Mouse (Mus musculus) layer of hippocampus, adult 2 months (tissue): ENCODE data around the gene Ubtd2. TPM values are rescaled to one million over a fixed set of nuclear protein-coding genes. Genes with fewer than 3 reads are reported as not detected.
"Not testable (repeated sequence)": the region's sequence is repeated elsewhere in the genome, so short reads cannot be mapped to it uniquely, and the experiment has no call there.

ENCODE experiments used
- DNase-seq, 2 experiments: peaks; one replicate each; pipeline ENCODE4 v3.0.0; 2022; ENCODE audit warnings: low spot score in 2 of 2
- H3K27ac ChIP-seq: fragments of 200-600 bp; 2 replicates; pipeline ENCODE4 v1.8.1; 2022
- H3K4me3 ChIP-seq: fragments of 200-600 bp; 2 replicates; pipeline ENCODE4 v1.8.1; 2022; ENCODE audit warnings: mild to moderate bottlenecking
- CTCF ChIP-seq: fragments of 200-600 bp; conservative IDR thresholded peaks from 2 replicates; pipeline ENCODE4 v1.8.1; 2022; ENCODE audit warnings: antibody characterized with exemption, mild to moderate bottlenecking, moderate library complexity
- total RNA-seq, 2 experiments: library from RNA; stranded (reverse); gene quantifications; 2 replicates each; pipeline ENCODE4 v1.2.3; 2021

Gene Ubtd2
- total RNA-seq, 2 experiments from 2014 or later: 29.4 to 33.7 TPM

- TF ChIP-seq CTCF: peak; percentile 31; the same call in 1 of the 2 replicates
- not testable (repeated sequence) for H3K4me3 ChIP-seq, DNase-seq, H3K27ac ChIP-seq
Observed at GRCm38 (mm10) chr11:32514853-32515252, 59.7 kb downstream of the Ubtd2 start.

- TF ChIP-seq CTCF: no peak
- DNase-seq: no peak
- peak overlapping the region; percentile 82 for H3K27ac ChIP-seq
Observed at GRCm38 (mm10) chr11:32516091-32516490, 60.9 kb downstream of the Ubtd2 start.

GRCm38 (mm10) chr11:32516916-32517712 is 61.9 kb downstream of the Ubtd2 start:
- DNase-seq: peak; percentile 39 to 67

More at GRCm38 (mm10) chr11:32516091-32516490, 60.9 kb downstream of the Ubtd2 start:
- no peak overlapping the region for H3K4me3 ChIP-seq

GRCm38 (mm10) chr11:32518770-32519169 is 63.6 kb downstream of the Ubtd2 start:
- Histone ChIP-seq H3K27ac (no peak overlapping the region), H3K4me3 (no peak overlapping the region)
- no peak for TF ChIP-seq CTCF
- DNase-seq: no peak

More at GRCm38 (mm10) chr11:32516916-32517712, 61.9 kb downstream of the Ubtd2 start:
- peak; percentile 29; the same call in 1 of the 2 replicates for TF ChIP-seq CTCF
- peak overlapping the region; percentile 82 for H3K27ac ChIP-seq
- no peak overlapping the region for H3K4me3 ChIP-seq

- Histone ChIP-seq H3K4me3 (no peak overlapping the region), H3K27ac (no peak overlapping the region)
- TF ChIP-seq CTCF: no peak
- no peak for DNase-seq
Observed at GRCm38 (mm10) chr11:32519354-32519753, 64.2 kb downstream of the Ubtd2 start.

GRCm38 (mm10) chr11:32521246-32521645 is 66.1 kb downstream of the Ubtd2 start:
- no peak for TF ChIP-seq CTCF
- no peak overlapping the region for H3K4me3 ChIP-seq
- DNase-seq: no peak
- no peak overlapping the region for H3K27ac ChIP-seq

GRCm38 (mm10) chr11:32524122-32524920 is 69.2 kb downstream of the Ubtd2 start:
- no peak for TF ChIP-seq CTCF
- no peak for DNase-seq
- no peak overlapping the region for H3K27ac ChIP-seq
- H3K4me3 ChIP-seq: no peak overlapping the region

GRCm38 (mm10) chr11:32527006-32527405 is 71.8 kb downstream of the Ubtd2 start:
- TF ChIP-seq CTCF: no peak
- Histone ChIP-seq H3K4me3 (no peak overlapping the region), H3K27ac (no peak overlapping the region)
- no peak for DNase-seq

GRCm38 (mm10) chr11:32530151-32530550 is 75.0 kb downstream of the Ubtd2 start:
- peak; percentile 55 for TF ChIP-seq CTCF
- Histone ChIP-seq H3K4me3 (no peak overlapping the region), H3K27ac (no peak overlapping the region)
- DNase-seq: no peak

- peak within 1 kb of the TSS; percentile 92 for H3K4me3 ChIP-seq
- TF ChIP-seq CTCF: no peak
- DNase-seq: no peak
- peak within 1 kb of the TSS; percentile 76 for H3K27ac ChIP-seq
Observed at GRCm38 (mm10) chr11:32531871-32532764, 76.9 kb downstream of the Ubtd2 start, which contains the start of gene Efcab9. Gene Efcab9 (minus strand): TSS chr11:32532081.

- peak; percentile 34 for TF ChIP-seq CTCF
- peak within 1 kb of the TSS; percentile 85 for H3K27ac ChIP-seq
Observed at GRCm38 (mm10) chr11:32532765-32533481, 77.8 kb downstream of the Ubtd2 start, which contains the start of gene Stk10. Gene Stk10 (plus strand): TSS chr11:32533305.

More at GRCm38 (mm10) chr11:32532765-32533481, 77.8 kb downstream of the Ubtd2 start, which contains the start of gene Stk10:
- peak; percentile 90 to 92 for DNase-seq
- H3K4me3 ChIP-seq: peak within 1 kb of the TSS; percentile 92
